Mouse (Mus musculus): ENCODE data around the gene Nipbl. TPM values are rescaled to one million over a fixed set of nuclear protein-coding genes. Genes with fewer than 3 reads are reported as not detected.
A peak's percentile ranks its signal among the peaks of the same experiment; 100 is the strongest.
"Not testable (repeated sequence)": the region's sequence is repeated elsewhere in the genome, so short reads cannot be mapped to it uniquely, and the experiment has no call there.

Gene Nipbl
- total RNA-seq, 2 experiments from 2014 or later: 31.8 to 33.4 TPM

DNA sequence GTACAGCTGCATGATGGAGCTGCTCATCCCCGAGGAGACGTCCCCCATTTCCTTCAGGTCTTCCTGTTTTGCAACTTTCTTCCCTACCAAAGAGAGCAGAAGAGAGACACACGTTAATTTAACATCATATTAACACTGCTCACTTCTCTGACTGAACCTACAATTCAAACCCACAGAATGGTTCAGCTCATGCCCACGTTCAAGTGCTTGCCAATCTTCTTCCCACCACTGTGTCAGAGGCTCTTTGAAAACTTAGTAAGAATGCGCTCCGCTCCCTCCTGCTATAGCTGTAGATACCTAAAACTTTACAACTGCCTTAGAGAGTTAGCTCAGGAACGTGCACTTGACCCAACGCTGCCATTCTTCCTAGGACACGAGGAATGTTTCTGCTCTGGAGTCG, 141.3 kb downstream of the Nipbl start:
- no peak for DNase-seq (ENCODE audit: low spot score in 2 of 2)

DNA sequence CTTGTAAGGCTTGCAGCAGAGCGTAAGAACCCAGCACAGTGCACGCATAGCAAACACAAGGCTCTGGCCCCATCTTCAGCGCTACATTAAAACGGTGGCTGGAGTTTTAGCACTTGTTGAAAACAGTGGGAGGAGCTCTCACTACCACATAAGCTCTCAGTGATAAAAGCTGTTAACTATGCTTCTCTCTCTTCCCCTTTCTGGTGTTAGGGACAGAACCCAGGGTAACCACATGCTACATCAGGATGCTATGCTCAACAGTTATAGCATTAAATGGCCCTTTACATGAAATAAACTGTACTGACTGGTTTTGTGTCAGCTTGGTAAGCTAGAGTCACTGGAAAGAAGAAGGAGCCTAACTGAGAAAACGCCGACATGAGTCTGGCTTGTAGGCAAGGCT, 150.1 kb downstream of the Nipbl start:
- DNase-seq (ENCODE audit: low spot score in 2 of 2): no peak

GRCm38 (mm10) chr15:8291251-8291650, 153.0 kb downstream of the Nipbl start:
- DNase-seq (ENCODE audit: low spot score in 2 of 2): no peak

DNA sequence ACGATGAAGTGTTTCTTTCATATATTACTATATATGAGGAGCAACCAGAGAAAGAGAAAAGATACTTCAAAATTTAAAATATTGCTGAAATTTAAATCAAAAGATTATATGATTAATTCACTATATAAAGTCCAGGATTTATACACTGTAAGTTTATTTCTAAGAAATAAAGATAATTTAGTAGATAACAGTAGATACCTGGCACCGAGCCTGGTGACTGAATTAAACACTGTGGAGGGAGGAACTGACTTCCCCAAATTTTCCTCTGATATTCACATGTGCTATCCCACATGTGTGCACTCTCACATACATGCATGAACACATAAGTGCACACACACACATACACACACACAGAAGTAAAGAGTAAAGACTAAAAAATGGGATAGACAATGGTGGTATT, 162.1 kb downstream of the Nipbl start:
- no peak for DNase-seq (ENCODE audit: low spot score in 2 of 2)

DNA sequence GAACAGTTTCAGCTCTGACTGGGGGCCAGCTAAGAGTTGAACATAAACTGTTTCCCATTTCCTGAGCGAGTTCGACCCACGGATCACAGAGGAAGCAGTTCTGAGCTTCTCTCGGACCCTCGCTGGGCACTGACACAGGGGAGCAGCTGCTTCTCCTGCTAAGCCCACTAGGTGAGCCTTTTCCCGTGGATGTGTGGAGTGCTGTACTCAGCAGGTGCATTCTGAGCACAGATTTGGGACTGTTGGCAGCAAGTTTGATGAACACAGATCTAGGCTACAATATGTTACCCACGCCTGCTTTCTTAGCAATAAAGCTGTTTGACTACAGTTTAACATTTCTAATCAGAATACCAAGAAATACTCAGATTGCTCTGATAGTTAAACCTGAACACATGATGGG, 162.6 kb downstream of the Nipbl start:
- no peak for DNase-seq (ENCODE audit: low spot score in 2 of 2)

GRCm38 (mm10) chr15:8279929-8280610, 164.2 kb downstream of the Nipbl start:
- peak; percentile 41 to 51 for DNase-seq (ENCODE audit: low spot score in 2 of 2)

DNA sequence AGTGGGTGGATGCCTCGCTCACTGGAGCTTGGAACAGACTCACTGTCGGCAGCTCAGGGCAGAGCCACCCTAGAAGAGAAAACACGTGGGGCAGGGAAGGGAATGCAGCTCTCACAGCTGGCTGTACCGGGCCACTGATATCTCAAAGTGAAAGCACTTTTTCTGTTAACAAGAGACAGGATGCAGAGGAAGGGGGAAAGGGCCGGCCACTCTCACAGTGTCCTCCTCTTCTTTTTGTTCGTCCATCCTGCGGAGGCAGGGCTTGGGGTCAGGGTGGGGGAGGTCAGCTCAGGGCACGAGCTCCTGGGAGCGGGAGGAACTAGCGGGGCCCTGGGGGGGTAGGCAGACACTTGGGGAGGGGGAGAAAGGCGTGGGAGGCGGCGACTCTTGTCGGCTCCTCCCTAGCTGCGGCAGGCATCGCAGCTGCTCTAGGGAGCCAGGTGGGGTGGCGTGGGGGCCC, 164.9 kb downstream of the Nipbl start:
- DNase-seq (ENCODE audit: low spot score in 2 of 2): no peak

DNA sequence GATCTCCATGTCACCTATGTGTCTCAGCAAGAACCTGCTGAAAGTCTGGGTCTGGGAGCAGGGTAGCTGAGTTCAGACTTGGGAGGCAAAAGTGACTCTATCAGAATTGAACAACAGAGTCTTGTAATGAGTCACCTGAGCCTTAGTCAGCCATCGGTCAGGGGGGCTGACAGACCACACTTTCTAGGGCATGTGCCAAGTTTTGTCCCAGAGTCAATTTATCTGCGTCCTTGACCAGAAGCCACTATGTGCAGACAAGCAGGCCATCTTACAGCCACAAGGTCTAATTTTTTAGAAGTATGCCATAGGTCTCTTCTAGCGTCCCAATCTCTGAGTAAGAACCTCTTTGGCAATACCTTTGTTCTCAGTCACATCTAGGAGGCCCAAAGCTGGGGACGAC, 166.3 kb downstream of the Nipbl start:
- DNase-seq (ENCODE audit: low spot score in 2 of 2): not testable (repeated sequence)

GRCm38 (mm10) chr15:8271952-8272351, 172.3 kb downstream of the Nipbl start:
- DNase-seq (ENCODE audit: low spot score in 2 of 2): no peak

DNA sequence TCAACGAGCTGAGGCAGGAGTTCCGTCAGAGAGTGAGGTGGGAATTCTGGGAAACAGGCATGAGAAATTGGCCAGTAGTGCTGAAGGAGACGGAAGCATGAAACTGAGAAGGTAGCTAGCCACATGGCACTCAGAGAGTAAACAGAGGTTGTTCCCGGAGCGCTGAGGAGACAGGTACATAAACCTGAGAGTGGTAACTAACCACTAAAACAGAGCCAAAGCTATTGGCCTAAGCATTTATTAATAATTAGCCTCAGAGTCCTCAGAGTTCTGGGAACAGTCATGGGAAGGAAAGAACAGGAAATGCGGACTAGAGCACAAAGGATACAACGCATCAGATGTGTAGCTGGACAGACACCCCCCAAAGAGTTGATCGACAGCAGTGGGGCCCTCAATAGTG, 176.0 kb downstream of the Nipbl start:
- DNase-seq (ENCODE audit: low spot score in 2 of 2): no peak

- DNase-seq (ENCODE audit: low spot score in 2 of 2): no peak
Measured at GRCm38 (mm10) chr15:8267211-8267610, 177.1 kb downstream of the Nipbl start.

DNA sequence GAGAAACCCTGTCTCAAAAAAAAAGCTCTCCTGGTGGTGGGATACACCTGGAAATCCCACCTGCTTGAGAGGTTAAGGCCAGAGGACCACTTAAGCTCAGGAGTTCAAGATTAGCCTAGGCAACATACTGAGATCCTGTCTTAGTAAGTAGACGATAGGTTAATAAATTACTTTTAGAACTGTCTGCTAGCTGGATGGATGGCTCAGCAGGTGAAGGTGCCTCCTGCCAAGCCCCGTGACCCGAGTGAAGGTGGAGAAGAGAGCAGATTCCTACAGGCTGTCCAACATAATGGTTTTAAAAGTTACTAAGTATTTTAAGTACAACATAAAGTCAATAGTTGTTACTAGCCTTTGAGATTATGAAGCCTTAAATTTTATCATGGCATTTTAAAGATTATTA, 178.3 kb downstream of the Nipbl start:
- DNase-seq (ENCODE audit: low spot score in 2 of 2): no peak

Other genes with a start within 250 kb of the Nipbl start
- gene Gm2310, start 75.5 kb upstream of the Nipbl start, total RNA-seq (2021): not detected